Mouse (Mus musculus): ENCODE measurements around the gene Il17d.

Gene Il17d

DNA sequence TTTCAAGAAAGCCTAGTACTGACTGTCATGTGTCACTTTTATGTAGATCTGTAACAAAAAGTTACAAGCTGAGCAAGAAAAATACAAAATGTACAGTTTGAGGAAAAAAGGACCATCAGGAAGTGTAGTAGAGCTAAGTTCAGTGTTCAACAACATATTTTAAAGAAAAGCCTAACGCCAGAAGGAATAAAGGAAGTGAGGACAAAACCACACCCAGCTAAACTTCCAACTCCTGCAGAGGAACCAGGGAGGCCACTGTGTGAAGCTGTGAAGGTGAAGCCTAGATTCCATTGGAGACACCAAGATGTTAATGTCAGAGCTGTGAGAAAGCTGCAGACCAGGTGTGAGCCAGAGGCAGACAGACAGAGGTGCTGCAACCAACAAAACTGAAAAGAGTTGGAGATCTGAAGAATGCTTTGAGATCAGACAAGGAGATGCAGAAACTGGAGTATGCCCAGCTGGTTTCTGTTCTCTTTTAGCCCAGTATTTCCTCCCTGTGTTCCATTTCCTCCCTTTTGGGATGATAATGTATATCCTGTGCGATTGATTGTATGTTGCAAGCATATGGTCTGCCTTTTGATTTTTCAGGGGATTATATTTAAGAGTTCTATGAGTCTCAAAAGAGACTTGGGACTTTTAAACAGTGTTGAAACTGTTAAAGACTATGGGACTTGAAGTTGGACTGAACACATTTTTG, 51.9 kb downstream of the Il17d start:
- no peak for ATAC-seq (ENCODE audit: insufficient number of reproducible peaks, low FRiP score, low TSS enrichment)

DNA sequence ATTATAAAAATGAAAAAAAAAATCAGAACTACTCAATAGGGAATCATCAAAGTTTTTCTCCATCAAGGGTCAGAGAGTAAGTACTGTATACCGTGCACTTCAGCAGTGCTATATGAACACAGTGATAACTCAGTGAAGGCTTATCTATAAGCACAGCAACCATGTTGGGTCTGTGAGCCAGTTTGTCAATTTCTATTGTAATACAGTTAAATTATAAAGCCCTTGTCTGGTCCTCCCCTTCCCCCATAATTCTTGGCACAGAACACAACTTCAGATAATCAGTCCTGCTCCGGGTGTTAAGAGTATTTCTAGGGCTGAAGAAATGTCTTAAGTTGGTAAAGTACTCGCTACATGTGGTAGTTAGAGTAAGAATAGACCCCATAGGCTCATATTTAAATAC, 67.3 kb downstream of the Il17d start:
- no peak for ATAC-seq (ENCODE audit: insufficient number of reproducible peaks, low FRiP score, low TSS enrichment)

Measured in cerebellum, adult (tissue).